Mouse (Mus musculus): ENCODE measurements around the gene Ephb1.

Ephb1 gene

GRCm38 (mm10) chr9:102255803-102256202, 98.7 kb downstream of the Ephb1 start:
- no peak for DNase-seq (ENCODE audit: low read depth in 2 of 2, low spot score in 2 of 2)

DNA sequence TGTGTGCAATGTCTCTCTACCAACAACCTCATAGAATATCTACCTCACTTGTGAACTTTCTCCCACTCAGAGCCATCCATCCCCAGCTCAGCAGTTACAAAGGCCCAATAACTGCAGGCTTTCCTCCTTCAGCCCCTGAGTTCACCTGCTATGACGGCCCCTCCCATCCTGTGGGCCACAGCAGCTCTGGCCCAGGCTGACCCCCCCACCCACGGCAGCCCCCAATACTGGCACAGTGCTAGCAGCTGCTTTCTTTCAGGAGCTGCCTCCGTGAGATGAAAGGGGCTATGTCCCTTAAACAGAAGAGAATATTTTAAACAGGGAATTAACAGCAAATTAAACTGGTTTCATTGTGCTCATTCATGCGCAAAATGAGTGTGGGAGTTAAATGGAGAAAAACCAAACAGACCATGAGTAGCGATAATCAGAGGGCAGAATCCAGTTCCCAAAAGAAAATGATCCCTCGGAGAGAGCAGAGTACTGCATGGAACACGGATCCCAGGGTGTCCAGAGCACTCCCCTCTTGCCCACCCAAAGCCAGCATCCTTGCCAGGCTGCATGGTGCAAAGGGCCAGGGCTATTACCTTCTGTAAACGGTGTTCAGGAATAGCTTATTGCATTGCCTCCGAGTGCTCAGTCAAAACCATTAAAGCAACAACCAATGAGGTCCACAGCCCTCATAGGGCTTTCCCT, 105.2 kb downstream of the Ephb1 start:
- DNase-seq (ENCODE audit: low read depth in 2 of 2, low spot score in 2 of 2), result no peak

DNA sequence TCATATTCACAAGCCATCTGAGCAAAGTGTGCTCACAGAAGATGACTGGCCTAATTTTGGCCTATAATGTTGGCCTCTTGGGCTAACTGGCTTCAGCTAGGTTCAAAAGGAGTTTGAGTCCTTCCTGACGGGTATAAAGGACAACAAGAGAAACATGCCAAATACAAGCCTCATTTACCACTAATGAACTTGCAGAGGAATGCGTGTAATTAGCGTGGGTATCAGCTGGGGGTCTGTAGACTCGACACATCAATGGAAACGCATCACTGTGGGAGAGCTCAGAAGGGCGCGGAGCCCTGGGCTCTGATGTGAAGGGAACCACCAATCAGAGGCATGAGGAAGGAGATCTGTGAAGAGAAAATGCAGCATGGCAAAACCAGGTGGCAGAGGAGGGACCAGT, 108.9 kb downstream of the Ephb1 start:
- no peak for DNase-seq (ENCODE audit: low read depth in 2 of 2, low spot score in 2 of 2)

DNA sequence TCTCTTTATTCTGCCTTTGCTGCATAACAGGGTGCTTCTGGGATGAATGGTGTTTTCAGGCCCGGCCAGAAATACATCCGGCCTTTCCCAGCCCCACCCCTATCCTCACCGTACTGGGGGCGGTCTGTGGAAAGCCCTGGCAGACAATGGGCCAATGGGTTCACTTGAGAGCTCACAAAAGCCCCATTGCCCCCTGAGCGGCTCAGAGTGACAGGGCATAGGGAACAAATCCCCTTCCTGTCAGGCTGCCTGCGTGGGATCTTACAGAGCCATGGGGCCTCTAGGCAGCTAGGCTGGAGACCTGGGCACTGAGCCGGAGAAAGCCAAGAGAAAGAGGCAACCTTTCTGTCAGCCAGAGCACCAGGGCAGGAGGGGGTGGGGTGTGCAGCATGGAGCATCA, 111.2 kb downstream of the Ephb1 start:
- no peak for DNase-seq (ENCODE audit: low read depth in 2 of 2, low spot score in 2 of 2)

- DNase-seq (ENCODE audit: low read depth in 2 of 2, low spot score in 2 of 2), result no peak
These were observed 112.9 kb downstream of the Ephb1 start for GRCm38 (mm10) chr9:102241546-102241945.

DNA sequence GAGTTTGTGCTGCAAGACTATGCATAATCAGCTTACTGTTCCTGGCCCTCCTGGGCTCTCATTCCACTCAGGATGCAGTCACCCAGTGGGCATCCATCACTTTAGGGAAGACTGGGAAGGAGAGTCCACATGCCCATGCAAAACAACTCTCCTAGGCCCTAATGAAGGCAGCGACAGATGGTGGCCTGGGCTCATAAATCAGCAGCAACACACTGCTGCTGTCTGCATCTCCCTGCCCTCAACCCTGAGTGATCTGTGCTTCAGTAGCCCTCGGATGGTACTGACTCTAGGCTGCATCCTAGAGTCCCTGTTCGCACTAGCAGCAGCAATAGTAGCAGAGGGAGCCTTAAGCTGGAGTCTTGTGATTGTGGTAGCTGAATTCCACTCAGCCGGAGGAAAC, 114.3 kb downstream of the Ephb1 start:
- no peak for DNase-seq (ENCODE audit: low read depth in 2 of 2, low spot score in 2 of 2)

GRCm38 (mm10) chr9:102235444-102235951, 119.0 kb downstream of the Ephb1 start:
- DNase-seq (ENCODE audit: low read depth in 2 of 2, low spot score in 2 of 2), result no peak

- DNase-seq (ENCODE audit: low read depth in 2 of 2, low spot score in 2 of 2), result no peak
These were observed 123.2 kb downstream of the Ephb1 start for GRCm38 (mm10) chr9:102231248-102231647.

DNA sequence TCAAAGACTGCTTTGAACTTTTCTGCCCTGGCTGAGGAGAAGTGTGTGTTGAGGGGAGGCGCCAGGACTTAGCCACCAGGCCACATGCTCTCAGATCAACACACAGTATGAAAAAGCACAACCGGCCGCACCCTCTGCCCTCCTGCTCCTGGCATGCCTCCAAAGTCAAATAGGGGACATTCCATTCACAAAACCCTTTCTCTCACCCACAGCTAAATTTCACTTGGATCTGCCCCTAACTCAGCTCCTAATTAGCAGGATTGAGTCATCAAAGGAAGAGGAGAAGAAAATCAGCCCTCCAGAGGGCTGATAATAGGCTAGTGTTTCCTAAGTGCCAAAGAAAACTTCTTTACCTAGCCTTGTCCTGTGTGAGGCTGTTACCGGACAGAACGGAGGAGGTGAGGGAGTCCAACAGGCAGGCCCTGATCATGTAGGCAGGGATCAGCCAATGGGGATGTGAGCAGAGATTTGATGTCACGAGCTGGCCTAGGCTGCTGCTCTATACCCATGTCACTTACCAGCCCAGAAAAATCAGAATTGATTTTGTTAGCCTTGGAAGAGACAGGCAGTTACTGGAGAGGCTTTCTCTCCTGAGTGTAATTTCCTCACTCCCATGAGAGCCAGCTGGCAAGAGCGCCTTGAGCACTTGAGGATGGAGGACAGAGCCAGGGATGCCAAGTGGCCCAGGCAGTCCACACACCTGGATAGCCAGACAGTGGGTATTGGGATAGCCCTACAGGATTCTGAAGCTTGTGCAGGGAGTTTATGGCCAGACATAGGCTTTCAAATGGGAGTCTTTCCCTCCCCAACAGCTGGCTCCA, 137.5 kb downstream of the Ephb1 start:
- DNase-seq (ENCODE audit: low read depth in 2 of 2, low spot score in 2 of 2), result no peak

GRCm38 (mm10) chr9:102212036-102212383, 142.5 kb downstream of the Ephb1 start:
- DNase-seq (ENCODE audit: low read depth in 2 of 2, low spot score in 2 of 2), result no peak

DNA sequence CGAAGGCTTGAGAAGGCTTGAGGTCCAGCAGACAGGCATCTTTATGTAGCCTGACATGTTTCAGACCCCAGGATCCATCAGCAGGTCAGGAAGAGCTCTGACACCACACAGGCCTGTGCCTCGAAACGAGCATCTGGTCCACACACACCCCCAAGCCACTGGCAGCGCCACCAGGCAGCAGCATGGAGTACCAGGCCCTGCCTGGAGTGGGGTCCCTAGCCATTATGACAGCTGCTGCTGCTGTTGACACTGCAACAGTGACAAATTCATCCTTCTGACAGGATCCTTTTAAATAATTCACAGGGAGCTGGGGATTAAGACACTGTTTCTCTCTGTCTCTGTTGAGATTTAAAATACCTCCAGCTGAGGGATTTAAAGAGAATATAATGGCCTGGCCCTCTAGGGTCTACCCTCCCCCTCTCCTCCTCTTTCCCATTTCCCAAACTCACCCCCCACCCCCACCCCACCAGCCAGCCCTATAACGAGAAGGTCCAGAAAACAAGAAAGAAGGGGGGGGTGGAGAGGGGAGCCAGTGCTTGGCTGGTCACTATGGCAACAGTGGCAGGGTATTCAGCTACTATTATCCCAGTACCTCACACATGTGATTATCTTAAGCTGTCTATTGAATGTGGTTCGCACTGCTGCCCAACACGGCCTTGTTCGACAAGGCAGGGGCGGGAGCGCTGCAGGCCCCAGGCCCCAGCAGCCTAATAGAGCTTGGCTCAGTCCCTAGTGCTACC, 143.0 kb downstream of the Ephb1 start:
- no peak for DNase-seq (ENCODE audit: low read depth in 2 of 2, low spot score in 2 of 2)

- no peak for DNase-seq (ENCODE audit: low read depth in 2 of 2, low spot score in 2 of 2)
These were observed 149.0 kb downstream of the Ephb1 start for GRCm38 (mm10) chr9:102205518-102205917.

GRCm38 (mm10) chr9:102201867-102202266, 152.6 kb downstream of the Ephb1 start:
- DNase-seq (ENCODE audit: low read depth in 2 of 2, low spot score in 2 of 2), result no peak

DNA sequence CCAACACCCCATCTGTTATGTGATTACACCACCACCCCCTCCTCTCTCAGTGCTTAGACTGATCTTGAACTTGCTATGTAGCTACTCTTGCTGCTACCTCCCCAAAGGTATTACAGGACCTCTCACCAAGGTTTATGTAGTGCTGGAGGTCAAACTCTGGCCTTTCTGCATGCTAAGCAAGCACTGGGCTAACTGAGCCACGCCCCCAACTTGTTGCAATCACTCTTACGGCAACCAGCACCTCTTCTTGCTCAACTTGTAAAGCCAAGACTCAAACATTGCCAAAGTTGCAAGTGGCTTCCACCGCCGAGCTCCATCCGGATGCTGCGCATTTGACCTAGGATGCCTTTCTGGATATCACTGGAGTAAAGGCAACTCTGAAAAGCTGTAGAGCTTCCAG, 157.6 kb downstream of the Ephb1 start:
- no peak for DNase-seq (ENCODE audit: low read depth in 2 of 2, low spot score in 2 of 2)

- DNase-seq (ENCODE audit: low read depth in 2 of 2, low spot score in 2 of 2), result no peak
These were observed 160.4 kb downstream of the Ephb1 start for GRCm38 (mm10) chr9:102194063-102194462.

GRCm38 (mm10) chr9:102192724-102193685, 161.5 kb downstream of the Ephb1 start:
- DNase-seq (ENCODE audit: low read depth in 2 of 2, low spot score in 2 of 2), result no peak

DNA sequence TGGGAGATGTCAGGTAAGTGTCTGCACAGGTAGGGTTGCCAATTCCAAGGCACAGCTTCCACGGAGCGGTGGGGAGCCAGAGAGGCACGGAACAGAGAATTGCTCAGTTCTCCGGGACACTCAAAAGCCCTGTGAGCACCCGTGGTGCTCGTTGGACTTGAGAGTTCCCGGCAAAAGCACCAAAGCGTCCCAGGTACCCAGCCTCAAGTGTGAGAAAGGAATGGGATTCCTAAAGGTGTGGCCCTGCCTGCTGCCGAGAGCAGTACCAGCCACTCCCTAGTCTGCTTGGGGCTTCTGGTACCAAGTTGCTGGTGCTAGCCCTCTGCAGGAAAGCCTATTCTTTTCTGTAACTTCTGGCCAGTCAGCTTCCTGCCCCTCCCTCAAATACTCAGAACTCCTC, 164.4 kb downstream of the Ephb1 start:
- DNase-seq (ENCODE audit: low read depth in 2 of 2, low spot score in 2 of 2), result no peak

DNA sequence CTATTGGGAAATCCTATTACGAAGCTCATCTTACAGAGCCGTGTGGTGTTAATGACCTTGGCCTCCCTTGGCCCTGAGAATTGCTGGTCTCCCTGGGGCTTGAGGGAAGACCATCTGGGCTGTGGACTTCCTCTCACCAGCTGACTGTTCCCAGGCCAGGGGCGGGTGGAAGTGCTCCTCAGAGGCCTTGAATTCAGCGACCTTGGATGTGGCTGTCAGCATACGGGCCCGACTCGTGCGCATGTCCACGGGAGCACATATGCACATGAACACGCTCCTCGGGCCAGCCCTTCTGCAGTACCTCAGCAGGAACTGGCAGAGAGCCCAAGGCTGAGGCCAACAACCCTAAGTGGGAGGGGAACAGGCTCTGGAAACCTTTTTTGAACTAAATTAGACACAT, 165.1 kb downstream of the Ephb1 start:
- no peak for DNase-seq (ENCODE audit: low read depth in 2 of 2, low spot score in 2 of 2)

- no peak for DNase-seq (ENCODE audit: low read depth in 2 of 2, low spot score in 2 of 2)
These were observed 170.7 kb downstream of the Ephb1 start for GRCm38 (mm10) chr9:102183663-102184274.

DNA sequence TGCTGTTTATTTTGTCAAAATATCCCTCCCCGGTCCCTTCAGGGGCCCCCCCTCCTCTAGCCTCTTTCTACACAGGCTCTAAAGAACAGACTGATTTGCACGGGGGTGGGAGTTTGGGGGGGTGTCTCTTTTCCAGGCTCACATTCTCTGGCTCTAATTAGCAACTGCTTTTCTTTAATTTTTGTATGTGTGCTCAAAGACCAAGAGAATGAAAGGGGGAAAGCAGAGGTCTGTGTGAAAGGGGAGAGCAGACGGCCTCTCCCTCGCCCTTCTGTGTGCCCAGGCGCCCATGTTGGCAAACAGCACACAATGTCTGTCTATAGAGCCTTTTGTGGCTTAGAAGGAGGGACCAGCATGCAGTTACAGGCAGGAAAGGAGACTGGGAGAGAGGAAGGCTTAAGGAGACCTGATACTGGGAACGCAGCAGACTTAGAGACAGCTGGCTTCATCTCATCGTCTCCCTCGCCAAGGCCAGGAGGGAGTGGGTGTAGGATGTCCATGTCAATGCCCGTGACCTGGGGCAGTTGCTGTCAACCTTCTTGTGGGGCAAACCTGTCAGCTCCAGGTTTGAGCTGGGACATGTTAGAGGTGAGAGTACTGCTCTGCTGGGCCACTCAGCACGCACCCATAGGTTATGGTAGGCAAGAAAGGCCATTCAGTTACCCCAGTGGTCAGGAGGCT, 172.5 kb downstream of the Ephb1 start:
- DNase-seq (ENCODE audit: low read depth in 2 of 2, low spot score in 2 of 2), result no peak

All from CD8-positive naive resting alpha-beta T cell, adult 2 months (primary cell).